Mouse (Mus musculus): ENCODE measurements around the gene Gpr55.

Gene Gpr55

DNA sequence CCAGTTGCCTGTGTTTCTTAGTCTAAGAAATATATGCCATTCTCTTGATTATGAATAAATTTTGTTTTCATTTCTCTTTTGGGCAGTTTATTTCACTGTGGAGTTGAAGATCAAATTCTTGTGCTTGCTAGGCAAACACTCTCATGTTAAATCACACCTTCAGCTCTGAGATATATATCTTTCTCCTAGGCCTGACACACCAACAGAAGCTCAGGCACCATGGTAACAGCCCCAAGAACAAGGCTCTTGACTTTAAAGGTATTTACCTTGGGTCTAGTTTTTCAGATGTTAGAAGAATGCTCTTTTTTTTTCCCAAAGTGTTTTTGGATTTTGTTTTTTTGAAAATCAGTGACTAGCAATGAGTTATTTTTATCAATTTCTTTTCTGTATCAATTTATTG is 44.9 kb downstream of the Gpr55 start:
- no peak for DNase-seq (ENCODE audit: low spot score in 2 of 2)

DNA sequence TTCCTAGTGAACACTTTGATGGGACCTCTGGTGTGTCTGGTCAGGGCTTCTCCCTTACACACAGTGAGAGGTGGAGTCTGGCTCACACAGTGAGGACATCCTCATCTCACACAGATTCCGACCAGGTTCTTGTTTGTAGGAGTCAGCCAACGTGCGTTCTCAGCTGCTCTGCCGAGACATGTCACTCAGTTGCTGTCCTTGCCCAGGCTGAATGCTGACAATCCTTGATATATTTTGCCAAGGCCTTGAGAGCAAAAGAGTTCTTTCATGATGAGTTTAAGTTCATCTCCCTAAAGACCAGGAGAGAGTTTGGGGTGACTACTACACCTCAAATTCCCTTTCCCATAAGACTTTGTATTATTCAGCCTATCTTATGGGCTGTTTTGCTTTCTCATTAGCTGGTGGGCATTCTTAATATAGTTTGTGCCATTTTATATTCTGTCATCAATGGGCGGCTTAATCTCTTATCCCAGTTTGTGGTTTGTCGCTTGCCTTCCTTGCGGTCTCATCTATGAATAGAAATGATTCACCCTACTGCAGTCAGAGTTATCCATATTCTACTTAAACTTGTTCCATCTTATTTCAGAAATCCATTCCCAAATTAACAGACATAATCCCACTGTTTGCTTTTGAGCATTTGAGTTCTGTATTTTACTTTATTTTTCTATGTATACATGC is 47.6 kb downstream of the Gpr55 start:
- DNase-seq (ENCODE audit: low spot score in 2 of 2): no peak

DNA sequence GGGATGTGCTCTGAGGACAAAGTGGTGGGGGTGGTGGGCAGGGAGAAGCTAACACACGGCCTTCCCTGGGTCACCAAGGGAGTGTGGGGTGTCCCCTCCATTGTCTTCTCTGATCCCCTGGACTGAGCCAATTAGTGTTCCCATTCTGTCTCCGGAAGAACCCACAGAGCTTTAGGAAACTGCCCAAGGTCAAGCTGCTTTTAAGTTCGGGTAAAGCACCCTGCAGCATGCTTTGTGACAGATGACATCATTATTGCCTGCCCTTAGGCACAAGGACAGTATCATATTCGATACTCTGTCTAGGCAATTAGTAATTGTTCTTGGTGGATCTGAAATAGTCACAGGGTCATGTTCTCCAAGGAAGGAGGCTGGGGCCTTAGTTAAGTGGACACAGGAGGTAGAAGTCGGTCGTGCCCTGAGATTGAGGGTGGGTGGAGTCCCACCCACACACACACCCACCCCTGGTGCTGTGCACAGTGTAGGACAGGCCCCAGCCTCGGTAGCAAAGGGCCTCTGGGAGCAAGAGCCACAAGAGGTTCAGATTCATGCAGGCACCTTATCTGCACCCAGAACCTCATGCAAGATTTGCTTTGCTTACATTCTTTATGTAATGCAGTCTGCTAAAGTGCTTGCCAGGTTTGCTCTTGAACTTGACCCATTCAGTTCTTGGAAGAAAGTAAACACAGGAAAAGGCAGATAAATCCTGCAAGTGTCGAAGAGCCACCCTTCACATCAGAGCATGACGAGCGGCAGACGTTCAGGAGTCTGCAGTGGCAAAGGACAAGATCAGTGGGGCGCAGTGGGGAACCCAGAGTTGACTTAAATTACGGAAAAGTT is 51.8 kb downstream of the Gpr55 start:
- DNase-seq (ENCODE audit: low spot score in 2 of 2): no peak

DNA sequence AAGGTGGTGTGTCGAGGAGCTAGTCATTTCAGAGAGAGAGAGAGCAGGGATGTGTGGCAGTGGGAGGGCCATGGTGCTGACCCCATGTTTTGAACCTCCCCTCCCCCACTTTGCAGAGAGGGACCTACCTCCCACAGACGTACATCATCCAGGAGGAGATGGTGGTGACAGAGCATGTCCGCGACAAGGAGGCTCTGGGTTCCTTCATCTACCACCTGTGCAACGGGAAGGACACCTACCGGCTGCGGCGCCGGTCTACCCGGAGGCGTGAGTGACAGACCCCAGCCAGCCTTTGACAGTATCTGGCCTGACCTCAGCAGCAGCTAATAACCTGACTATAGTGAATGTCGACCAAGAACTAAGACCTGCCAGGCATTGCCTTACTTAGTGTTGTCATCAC is 53.9 kb downstream of the Gpr55 start:
- no peak for DNase-seq (ENCODE audit: low spot score in 2 of 2)

DNA sequence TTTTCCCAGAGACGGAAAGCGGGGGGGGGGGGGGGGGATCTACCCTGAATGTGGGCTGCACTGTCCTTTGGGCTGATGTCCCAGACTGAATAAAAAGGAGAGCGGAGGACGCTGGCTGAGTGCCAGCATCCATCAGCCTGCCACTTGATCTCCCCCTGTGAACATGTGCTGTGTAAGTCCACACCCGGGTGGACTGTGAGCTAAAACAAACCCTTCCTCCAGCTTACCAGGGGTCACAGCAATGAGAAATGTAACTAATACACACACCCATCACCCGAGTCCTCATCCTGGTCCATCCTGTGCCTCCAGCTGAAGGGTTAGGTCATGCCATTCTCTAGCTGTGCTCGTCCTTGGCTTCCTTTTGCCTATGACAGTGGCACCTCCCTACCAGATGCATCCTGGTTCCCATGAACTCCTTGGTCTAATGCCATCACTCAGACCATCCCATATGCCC is 58.7 kb downstream of the Gpr55 start:
- peak in 1 of 2 experiments; percentile 71 for DNase-seq (ENCODE audit: low spot score in 2 of 2)

DNA sequence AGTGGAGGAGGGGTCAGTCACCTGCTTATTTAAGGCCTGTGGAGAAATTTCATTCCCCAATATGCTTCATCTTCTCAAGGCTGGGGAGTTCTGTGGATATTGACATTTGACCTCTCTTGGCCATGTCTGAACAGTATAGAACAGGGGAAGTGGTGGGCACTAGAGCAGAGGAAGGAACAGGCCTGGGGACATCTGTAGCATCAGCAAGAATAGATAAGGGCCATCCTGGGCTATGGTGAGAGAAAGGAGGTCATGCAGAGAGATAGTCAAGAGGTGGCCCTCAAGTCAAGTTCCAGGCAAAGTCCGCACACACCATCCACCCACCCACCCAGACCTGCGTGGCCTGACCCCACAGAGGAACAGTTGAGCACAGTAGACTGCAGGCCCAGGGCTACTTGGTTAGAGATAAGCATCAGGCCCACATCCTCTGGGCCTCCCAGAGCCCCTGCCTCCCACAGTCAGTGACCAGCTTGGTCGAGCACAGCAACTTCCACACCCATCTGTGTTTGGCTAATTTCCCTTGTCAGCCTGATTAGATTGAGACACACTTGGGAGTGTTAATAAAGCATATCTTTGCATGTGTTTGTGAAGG is 59.2 kb downstream of the Gpr55 start:
- no peak for DNase-seq (ENCODE audit: low spot score in 2 of 2)

DNA sequence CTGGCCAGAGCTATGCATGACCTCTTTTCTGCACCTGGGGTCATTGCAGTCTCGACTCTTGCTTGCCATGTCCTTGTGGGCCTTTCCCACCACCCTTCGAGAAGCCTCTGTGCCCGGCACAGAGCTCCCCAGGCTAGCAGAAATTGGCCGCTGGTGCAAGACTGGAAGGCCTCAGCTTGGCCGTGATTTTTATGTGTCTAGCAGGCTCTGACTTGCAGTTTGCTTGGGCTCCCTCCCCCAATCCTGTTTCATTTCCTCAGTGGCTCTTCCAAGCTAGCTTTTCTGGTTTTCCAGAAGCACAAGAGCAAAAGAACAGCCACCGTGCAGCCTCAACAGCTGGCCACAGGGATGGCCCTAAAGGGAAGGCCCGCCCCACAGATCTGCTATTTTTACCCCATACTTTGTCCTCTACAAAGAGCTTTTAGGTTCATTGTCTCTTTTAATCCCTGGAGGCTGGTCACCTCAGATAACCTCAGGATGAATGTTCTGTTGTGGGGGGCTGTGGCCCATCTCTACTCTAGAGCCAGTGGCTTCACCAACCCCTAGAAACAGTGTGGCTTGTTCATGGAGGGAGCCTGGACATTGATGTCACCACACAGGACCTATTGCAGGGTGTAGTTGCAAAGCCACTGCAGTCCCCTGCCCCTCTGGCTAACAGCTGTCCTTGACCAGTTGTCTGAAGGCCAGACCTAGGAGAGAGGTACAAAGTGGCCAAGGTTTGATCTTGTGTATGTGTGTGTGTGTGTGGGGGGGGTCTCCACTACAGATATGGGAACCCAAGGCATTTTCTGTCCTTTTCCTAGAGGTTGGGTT is 60.1 kb downstream of the Gpr55 start:
- DNase-seq (ENCODE audit: low spot score in 2 of 2): no peak

DNA sequence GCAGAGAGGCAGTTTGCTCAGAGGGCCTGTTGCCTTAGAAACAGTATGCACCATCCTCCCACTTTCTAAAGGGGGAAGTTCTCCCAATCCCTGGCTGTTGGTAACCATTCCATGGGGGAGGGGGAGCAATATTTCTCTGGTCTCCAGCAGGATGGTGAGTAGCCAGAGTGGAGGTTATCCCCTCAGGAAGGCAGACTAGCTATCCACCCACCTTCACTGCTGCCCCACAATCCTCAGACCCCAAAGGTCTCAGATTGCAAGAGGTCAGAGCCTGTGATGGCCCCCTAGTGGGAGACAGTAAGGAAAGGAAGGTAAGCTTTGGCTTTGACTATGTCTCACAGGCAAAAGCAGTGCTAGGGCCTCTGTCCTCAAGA is 61.4 kb downstream of the Gpr55 start:
- DNase-seq (ENCODE audit: low spot score in 2 of 2): no peak

DNA sequence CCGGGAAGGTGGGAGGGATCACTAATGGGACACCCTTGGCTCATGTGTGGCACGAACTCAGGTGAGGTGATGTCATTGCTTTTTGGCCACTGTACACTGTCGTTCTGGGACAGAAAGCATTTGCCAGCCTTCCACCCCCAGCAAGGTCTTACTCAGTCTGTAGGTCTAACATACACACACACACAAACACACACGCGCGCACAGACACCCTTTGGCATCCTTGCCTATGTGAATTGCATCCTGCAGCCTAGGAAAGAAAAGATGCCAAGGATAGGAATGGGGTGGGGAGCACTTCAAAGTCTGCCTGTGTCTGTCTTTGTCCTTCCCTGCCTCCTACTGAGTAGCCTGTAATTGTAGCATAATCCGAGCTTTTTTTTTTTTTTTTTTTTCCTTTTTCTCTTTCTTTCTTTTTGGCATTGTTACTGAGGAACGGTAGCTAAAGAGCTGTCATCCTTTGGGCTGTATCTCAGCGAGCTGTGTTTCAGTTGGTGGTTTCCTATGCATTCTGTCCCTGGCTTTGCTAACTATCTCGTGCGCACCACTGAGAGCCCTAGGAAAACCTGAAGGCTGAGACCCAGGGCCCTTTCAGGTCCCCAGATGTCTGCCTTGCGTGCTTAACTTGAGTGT is 61.9 kb downstream of the Gpr55 start:
- no peak for DNase-seq (ENCODE audit: low spot score in 2 of 2)

DNA sequence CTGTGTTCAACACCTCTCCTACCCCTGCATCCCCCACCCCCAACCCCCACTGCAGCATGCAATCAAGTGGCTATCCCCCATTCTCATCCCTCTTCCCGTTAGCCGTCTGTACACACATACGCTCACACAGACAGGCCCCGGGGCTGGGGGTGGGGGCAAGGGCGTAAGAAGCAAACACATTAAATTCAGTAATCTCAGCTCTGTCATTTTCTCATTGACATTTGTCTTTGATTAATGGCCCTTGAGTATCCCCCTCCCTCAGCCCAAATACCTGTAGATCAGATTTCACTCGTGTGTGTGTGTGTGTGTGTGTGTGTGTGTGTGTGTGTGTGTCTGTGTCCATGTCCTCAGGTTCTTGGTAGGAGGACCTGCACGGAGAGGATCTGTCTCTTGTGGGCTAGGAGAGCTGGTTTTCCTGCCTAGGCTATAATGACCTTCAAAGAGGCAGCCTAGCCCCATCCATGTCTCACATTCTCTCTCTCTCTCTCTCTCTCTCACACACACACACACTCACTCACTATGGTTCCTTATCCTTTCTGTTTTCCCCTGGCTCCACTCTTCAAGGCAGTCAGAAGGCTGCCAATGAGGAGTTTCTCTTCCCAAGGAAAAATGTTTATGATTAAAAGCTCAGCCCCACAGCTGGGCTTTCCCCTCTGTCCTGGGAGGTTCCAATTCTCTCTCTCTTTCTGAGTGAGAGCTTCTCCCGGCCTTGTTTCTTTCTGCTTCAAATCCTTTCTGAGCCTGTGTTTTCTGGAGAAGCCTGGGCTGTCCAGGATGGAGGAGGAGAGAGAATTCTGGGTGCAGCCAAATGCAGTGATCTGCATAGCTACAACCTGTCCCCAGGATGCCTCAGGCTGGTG is 62.7 kb downstream of the Gpr55 start:
- DNase-seq (ENCODE audit: low spot score in 2 of 2): no peak

DNA sequence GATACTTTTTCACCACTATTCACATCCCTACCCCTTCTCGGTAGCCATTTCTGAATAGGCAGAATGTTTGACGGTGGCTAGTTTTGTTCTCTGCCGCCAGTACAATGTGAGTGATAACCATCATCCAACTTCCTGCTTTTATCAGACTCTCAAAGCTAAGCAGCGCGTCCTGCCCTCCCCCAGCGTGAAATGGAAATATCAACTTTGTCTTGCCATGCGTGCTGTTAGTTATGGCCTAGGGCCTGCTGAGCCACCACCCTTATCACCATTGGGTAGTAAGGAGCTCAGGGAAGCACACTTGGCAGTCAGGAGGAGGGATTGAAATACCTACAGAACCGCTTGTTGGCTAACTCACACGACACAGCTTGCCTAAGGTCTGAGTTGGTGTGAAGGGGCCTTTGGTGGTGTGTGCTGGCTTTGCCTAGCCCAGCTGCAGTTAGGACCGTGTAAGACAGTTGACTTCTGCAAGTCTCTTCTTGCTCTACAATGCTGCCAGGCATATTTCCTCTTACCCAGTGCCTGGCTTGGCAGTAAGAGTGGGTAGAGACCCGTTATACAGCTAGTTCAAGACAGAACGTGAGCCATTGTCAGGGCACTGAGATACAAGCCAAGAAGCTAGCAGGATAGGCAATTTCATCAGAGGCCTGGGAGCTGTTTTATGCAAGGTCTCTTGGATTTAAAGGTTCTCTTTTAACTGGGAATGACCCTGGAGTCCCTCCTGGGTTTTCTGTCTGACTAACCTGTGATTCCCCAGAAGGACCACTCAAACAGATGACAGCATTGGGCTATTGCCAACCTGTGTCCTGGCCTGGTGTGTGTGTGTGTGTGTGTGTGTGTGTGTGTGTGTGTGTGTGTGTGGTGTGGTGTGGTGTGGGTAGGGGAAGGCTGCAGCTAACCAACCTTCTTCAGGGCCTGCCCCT is 63.8 kb downstream of the Gpr55 start:
- no peak for DNase-seq (ENCODE audit: low spot score in 2 of 2)

DNA sequence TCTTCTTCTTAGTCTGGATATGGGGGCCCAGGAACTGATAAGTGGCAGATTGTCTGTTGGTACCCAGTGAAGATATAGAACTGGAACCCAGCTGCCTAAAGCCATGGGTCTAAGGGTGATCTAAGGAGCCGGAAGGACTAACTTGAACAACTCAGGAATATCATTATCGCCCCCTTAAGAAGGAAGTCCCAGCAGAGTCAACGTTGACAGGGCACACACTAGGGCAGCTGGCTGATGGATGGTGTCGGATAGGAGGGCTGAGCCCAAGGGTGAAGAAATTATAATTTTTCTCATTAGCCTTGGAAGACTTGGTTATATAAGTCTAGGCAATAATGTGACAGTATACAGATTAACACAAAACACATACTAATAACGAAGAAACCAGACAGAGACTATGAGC is 64.7 kb downstream of the Gpr55 start:
- DNase-seq (ENCODE audit: low spot score in 2 of 2): no peak

DNA sequence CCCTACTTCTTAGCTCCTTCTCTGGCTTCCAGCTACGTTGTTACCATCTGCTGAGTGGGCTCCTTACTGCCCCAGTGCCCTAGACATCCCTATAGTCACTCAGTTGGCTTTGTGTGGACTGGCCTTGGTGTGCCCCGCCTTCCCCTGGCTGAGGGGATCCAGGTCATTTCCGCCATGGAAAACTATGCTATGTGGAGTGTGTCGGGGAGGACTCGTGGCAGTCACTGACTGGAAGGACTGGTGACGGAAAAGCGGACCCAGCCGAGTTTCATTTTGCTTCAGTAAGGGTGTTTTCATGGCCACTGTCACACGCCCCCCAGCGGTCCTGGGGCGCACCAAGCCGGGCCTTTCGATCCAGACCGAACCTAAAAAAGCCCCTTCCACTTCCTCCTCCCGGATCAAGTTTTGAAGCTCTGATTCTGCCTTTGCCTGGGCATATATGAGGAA is 65.4 kb downstream of the Gpr55 start:
- DNase-seq (ENCODE audit: low spot score in 2 of 2): peak in 1 of 2 experiments; percentile 61

DNA sequence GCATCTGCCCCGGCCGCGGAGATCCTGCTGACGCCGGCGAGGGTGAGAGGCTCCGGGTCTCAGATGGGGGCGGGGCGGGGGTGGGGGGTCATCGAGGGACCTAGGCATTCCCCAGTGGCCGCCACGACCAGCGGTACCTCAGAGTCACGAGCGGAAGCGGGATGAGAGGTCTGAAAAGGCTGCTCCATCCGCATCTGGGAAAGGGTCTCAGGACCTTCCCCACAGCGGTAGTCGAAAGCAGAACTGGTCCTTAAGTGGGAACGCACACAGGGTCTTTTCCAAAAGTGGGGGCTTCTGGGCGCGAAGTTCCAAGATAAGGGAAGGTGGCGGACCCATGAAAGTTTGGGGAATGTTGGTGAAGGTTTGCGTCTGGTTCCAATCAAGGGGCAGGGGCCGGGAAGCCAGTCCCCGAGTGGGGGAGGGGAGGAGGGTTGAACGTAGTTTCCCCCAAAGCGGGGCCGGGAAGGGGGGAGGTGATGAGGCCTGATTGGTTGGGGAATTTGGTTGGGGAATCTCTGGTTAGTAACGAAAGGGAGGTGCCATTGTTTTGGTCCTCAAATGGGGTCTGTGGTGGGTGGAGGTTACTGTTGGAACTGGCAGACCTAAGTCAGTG is 66.0 kb downstream of the Gpr55 start:
- DNase-seq (ENCODE audit: low spot score in 2 of 2): peak in 1 of 2 experiments; percentile 64

DNA sequence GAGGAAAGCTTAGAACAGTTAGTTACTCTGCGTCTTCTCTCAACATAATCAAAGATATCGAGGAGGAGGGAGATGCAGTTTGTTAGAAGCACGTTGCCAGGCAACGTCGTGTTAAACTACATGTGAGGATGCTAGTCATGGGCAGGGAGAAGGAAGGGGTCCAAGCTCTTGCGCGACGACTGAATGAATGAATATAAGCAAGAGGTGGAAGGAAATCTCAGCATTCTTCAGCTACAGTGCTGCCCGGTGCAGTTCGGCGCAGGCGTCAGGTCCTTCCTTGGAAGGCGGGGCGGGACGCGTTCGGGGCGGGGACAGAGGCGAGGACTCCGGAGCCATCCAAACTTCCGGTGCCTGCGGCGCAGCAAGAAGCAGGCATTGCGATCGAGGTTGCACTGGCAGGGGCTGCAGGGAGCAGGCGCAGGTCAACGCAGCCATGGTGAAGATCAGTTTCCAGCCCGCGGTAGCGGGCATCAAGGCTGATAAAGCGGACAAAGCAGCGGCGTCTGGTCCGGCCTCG is 66.5 kb downstream of the Gpr55 start, which contains the start of gene Itm2c:
Gene Itm2c (plus strand): TSS at position 51 of the 517 bp plus-strand sequence.
- peak; percentile 77 to 84 for DNase-seq (ENCODE audit: low spot score in 2 of 2)
